18 mouse cellular contexts compared by ENCODE assay signal in the genomic region with DNA sequence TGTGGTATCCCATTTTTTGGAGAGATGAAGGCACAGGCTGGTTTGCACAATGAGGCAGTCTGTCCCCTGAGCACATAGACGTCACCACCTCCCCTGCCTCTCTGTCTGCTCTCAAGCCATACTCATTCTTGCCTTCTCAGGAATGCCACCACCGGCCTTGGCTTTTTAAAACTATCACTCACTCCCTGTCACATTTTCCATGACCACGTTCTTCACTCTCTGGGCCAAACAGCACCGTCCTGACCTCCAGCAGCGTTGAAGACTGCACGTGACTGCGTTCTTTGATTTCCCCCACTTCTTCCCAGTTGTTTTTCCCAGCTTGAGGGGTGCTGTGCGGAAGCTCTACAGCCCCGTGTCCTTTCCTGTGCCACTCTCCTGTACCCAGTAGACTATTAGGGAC.
DNase-seq lines count a peak whose midpoint lies in the region; ATAC-seq lines count a peak whose summit lies in the region.
"Had no signal": no experiment of that assay in that cellular context is flagged by ENCODE, and none has a peak within 500 bp of the region (broad histone marks: within the 10 kb centered on the region; RNA-seq: fewer than 3 reads in every experiment).

No protein-coding gene starts in this region.

- no peaks in the 10 kb centered on the region for H3K36me3 ChIP-seq in midbrain, embryonic 14.5 days (ENCODE audit: control insufficient read depth, insufficient read depth, low read length)
- H3K36me3 ChIP-seq in midbrain, embryonic 10.5 days = no peaks in the 10 kb centered on the region
- no peaks in the 10 kb centered on the region for H3K36me3 ChIP-seq in heart, embryonic 13.5 days
- H3K36me3 ChIP-seq: embryonic facial prominence, embryonic 12.5 days; hindbrain, embryonic 15.5 days; neural tube, embryonic 15.5 days had no signal

- no peaks in the 10 kb centered on the region for H3K9me3 ChIP-seq in midbrain, embryonic 14.5 days (ENCODE audit: control insufficient read depth, low read length)
- H3K9me3 ChIP-seq in midbrain, embryonic 10.5 days (replicated peaks) = no peaks in the 10 kb centered on the region
- H3K9me3 ChIP-seq in heart, embryonic 13.5 days = no peaks in the 10 kb centered on the region
- H3K9me3 ChIP-seq: embryonic facial prominence, embryonic 12.5 days; hindbrain, embryonic 15.5 days; neural tube, embryonic 15.5 days had no signal

- H3K4me3 ChIP-seq in midbrain, embryonic 14.5 days (replicated peaks; ENCODE audit: low read depth, low read length) = no peak overlapping the region
- no peak overlapping the region for H3K4me3 ChIP-seq in midbrain, embryonic 10.5 days
- H3K4me3 ChIP-seq in heart, embryonic 13.5 days = no peak overlapping the region
- H3K4me3 ChIP-seq: embryonic facial prominence, embryonic 12.5 days; hindbrain, embryonic 15.5 days; neural tube, embryonic 15.5 days had no signal

- H3K4me1 ChIP-seq in midbrain, embryonic 14.5 days (ENCODE audit: control insufficient read depth, insufficient read depth, low read length) = peaks cover 14% of the 10 kb centered on the region
- peaks cover 13% of the 10 kb centered on the region for H3K4me1 ChIP-seq in midbrain, embryonic 10.5 days
- peaks cover 77% of the 10 kb centered on the region for H3K4me1 ChIP-seq in heart, embryonic 13.5 days

- DNase-seq in embryo, embryonic 10 days (ENCODE audit: low spot score) = peak; percentile 15
- no peak for DNase-seq in embryo, embryonic 9.5 days (ENCODE audit: extremely low spot score)
- DNase-seq in midbrain, embryonic 14.5 days = no peak
- DNase-seq in midbrain, embryonic 10.5 days (ENCODE audit: low spot score) = no peak
- no peak for DNase-seq in ovary, postnatal 36 days (ENCODE audit: low spot score)
- no peak for DNase-seq in thymus, postnatal 14 days
- DNase-seq: cerebellum, postnatal 36 days; gastrocnemius, postnatal 36 days; kidney, adult 18-20 months; kidney, postnatal 25 days; layer of hippocampus, adult 9-11 months; retina, postnatal 1 day; thymus, postnatal 25 days had no signal

- H3K4me2 ChIP-seq in midbrain, embryonic 14.5 days (ENCODE audit: low read length) = no peak overlapping the region
- H3K4me2 ChIP-seq in heart, embryonic 13.5 days = peak overlapping the region; percentile 24
- H3K4me2 ChIP-seq: embryonic facial prominence, embryonic 12.5 days; hindbrain, embryonic 15.5 days; midbrain, embryonic 11.5 days; neural tube, embryonic 15.5 days had no signal

- 0 out of 2 replicates have a peak overlapping the region, but pooled peaks have one; percentile 8 for H3K27ac ChIP-seq in midbrain, embryonic 14.5 days (replicated peaks; ENCODE audit: low read depth, low read length)
- no peak overlapping the region for H3K27ac ChIP-seq in midbrain, embryonic 10.5 days (replicated peaks)
- H3K27ac ChIP-seq in heart, embryonic 13.5 days (replicated peaks) = peak overlapping the region; percentile 90
- H3K27ac ChIP-seq: embryonic facial prominence, embryonic 12.5 days; hindbrain, embryonic 15.5 days; neural tube, embryonic 15.5 days had no signal

- WGBS in midbrain, embryonic 14.5 days = 86% methylated on average over 9 of the region's 9 CpGs
- 84% methylated on average over 9 of the region's 9 CpGs for WGBS in midbrain, embryonic 10.5 days
- 21% methylated on average over 9 of the region's 9 CpGs for WGBS in heart, embryonic 13.5 days

- H3K27me3 ChIP-seq in midbrain, embryonic 14.5 days (ENCODE audit: control insufficient read depth, insufficient read depth, low read length) = no peaks in the 10 kb centered on the region
- no peaks in the 10 kb centered on the region; the same call in 1 of the 2 replicates for H3K27me3 ChIP-seq in midbrain, embryonic 10.5 days (ENCODE audit: low read depth, poor library complexity, severe bottlenecking)
- no peaks in the 10 kb centered on the region for H3K27me3 ChIP-seq in heart, embryonic 13.5 days (replicated peaks)
- H3K27me3 ChIP-seq: embryonic facial prominence, embryonic 12.5 days; hindbrain, embryonic 15.5 days; neural tube, embryonic 15.5 days had no signal

- H3K9ac ChIP-seq in midbrain, embryonic 14.5 days (replicated peaks; ENCODE audit: low read length) = no peak overlapping the region
- peak overlapping the region; percentile 25 for H3K9ac ChIP-seq in heart, embryonic 13.5 days
- H3K9ac ChIP-seq: embryonic facial prominence, embryonic 12.5 days; hindbrain, embryonic 15.5 days; neural tube, embryonic 15.5 days had no signal

- ATAC-seq in midbrain, embryonic 14.5 days (ENCODE audit: low FRiP score, low TSS enrichment) = no peak
- ATAC-seq in heart, embryonic 13.5 days (ENCODE audit: extremely low read depth, insufficient number of reproducible peaks, low FRiP score, low TSS enrichment) = peak; percentile 16; the same call in 1 of the 2 replicates
